ENCODE assay signal across 8 mouse cellular contexts in the genomic region with DNA sequence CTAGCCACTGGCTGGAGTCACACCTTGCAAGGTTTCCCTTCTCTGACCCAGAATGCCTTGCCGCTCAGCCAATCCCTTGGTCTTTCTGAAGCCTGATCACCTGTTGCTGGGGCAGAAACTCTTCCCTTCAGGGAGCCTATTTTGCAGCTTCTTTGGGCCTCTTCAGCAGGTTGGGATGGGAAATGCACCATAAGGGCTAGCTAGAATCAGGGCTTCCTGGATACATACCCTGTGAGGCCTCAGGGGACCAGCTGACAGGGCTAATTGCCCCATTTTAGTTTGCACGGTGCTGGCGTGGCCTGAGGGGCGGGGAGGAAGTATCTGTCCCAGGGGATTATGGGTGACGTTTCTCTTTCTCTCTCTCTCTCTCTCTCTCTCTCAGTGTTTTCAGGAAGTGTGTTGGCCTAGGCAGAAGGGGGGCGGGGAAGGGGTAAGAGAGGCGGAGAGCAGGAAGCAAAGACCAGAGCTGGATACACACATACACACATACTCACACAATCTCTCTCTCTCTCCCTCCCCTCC. TPM values are rescaled to one million over a fixed set of nuclear protein-coding genes. Genes with fewer than 3 reads are reported as not detected.
DNase-seq lines count a peak whose midpoint lies in the region; ATAC-seq and TF ChIP-seq lines count a peak whose summit lies in the region.

No protein-coding gene starts in this region.

- DNase-seq in Muller cell, postnatal 12 days (ENCODE audit: inconsistent ontology term): peak; percentile 87
- peak; percentile 58 for DNase-seq in embryo, embryonic 11 days
- peak; percentile 82 to 89 for DNase-seq in heart, adult 2 months
- DNase-seq in kidney, adult 11 months: peak; percentile 83
- peak; percentile 73 for DNase-seq in lung, embryonic 14.5 days
- peak; percentile 62 for DNase-seq in ovary, postnatal 10 days (ENCODE audit: low spot score)
- peak; percentile 62 for DNase-seq in urinary bladder, adult 2 months (ENCODE audit: low spot score)
- DNase-seq in right cerebral cortex, postnatal 4 days: no peak

- peaks cover 7% of the 10 kb centered on the region for H3K4me1 ChIP-seq in heart, adult 2 months (ENCODE audit: control insufficient read depth, insufficient read depth, low read length)
- H3K4me1 ChIP-seq in lung, embryonic 14.5 days (ENCODE audit: insufficient read depth): peaks cover 14% of the 10 kb centered on the region

- peak; percentile 76 for ATAC-seq in lung, embryonic 14.5 days (ENCODE audit: insufficient read depth)

- WGBS in heart, adult 2 months: 12% methylated on average over 7 of the region's 7 CpGs
- WGBS in lung, embryonic 14.5 days: 20% methylated on average over 7 of the region's 7 CpGs

- no peaks in the 10 kb centered on the region for H3K27me3 ChIP-seq in heart, adult 2 months (ENCODE audit: control insufficient read depth, insufficient read depth, low read length)
- no peaks in the 10 kb centered on the region for H3K27me3 ChIP-seq in lung, embryonic 14.5 days (ENCODE audit: insufficient read depth, low read length)

- TF ChIP-seq CTCF in heart, adult 2 months (IDR thresholded peaks at IDR 0.05): no peak
- TF ChIP-seq CTCF in lung, embryonic 14.5 days (IDR thresholded peaks at IDR 0.05; ENCODE audit: low read depth): no peak

- H3K9ac ChIP-seq in heart, adult 2 months (ENCODE audit: low read depth, low read length): peak overlapping the region; percentile 33; the same call in 1 of the 2 replicates
- H3K9ac ChIP-seq in lung, embryonic 14.5 days: peak overlapping the region; percentile 42

- H3K4me3 ChIP-seq in heart, adult 2 months: peak overlapping the region; percentile 48
- H3K4me3 ChIP-seq in lung, embryonic 14.5 days (ENCODE audit: low read depth, low read length): peak overlapping the region; percentile 14; the same call in 1 of the 2 replicates

- H3K79me2 ChIP-seq in heart, adult 2 months (replicated peaks; ENCODE audit: control insufficient read depth, insufficient read depth, low read length): no peaks in the 10 kb centered on the region

- H3K4me2 ChIP-seq in lung, embryonic 14.5 days: peak overlapping the region; percentile 56

- intact Hi-C loops in heart, adult 2 months (cut with DNase I): no loop called here

- H3K27ac ChIP-seq in heart, adult 2 months: peak overlapping the region; percentile 77
- H3K27ac ChIP-seq in lung, embryonic 14.5 days (ENCODE audit: low read depth): peak overlapping the region; percentile 82

- H3K36me3 ChIP-seq in heart, adult 2 months (ENCODE audit: control insufficient read depth, insufficient read depth, low read length): no peaks in the 10 kb centered on the region
- no peaks in the 10 kb centered on the region for H3K36me3 ChIP-seq in lung, embryonic 14.5 days (ENCODE audit: insufficient read depth)

- TF ChIP-seq POLR2A in heart, adult 2 months (IDR thresholded peaks at IDR 0.05; ENCODE audit: insufficient read depth, low read depth, low read length): peak; percentile 56

- TF ChIP-seq EP300 in heart, adult 2 months (IDR thresholded peaks at IDR 0.05; ENCODE audit: insufficient read depth, low read depth, low read length): peak; percentile 88

- H3K9me3 ChIP-seq in lung, embryonic 14.5 days (ENCODE audit: low read depth, low read length): no peaks in the 10 kb centered on the region

RNA-seq across cellular contexts. Expression of a gene that starts 29.9 kb away (rescaled TPM):
- total RNA-seq in heart, adult 2 months (2021): 10 to 100 TPM; 30.1 to 32.6 TPM
- polyA plus RNA-seq in heart, adult 2 months (2012; rRNA removed): 55.9 and 68.5 TPM in 2 replicates
- polyA plus RNA-seq in lung, embryonic 14.5 days (2014; fragmentation: Nextera tagmentation; extraction: Ambion mirVana): 108 and 122 TPM in 2 replicates
- polyA plus RNA-seq in urinary bladder, adult 2 months (2012; rRNA removed): 110 and 127 TPM in 2 replicates

RNA-seq across cellular contexts. Expression of a gene that starts 32.9 kb away (rescaled TPM):
- not detected for total RNA-seq in heart, adult 2 months (2021)
- not detected in 2 replicates for polyA plus RNA-seq in heart, adult 2 months (2012; rRNA removed)
- polyA plus RNA-seq in lung, embryonic 14.5 days (2014; fragmentation: Nextera tagmentation; extraction: Ambion mirVana): 12.2 TPM in 1 of 2 replicates, not detected in the other
- 1.5 TPM in 1 of 2 replicates, not detected in the other for polyA plus RNA-seq in urinary bladder, adult 2 months (2012; rRNA removed)

RNA-seq across cellular contexts. Expression of a gene that starts 43.7 kb away (rescaled TPM):
- 10 to 100 TPM; 56.0 to 57.1 TPM for total RNA-seq in heart, adult 2 months (2021)
- 41.6 and 57.0 TPM in 2 replicates for polyA plus RNA-seq in heart, adult 2 months (2012; rRNA removed)
- 14.3 and 29.3 TPM in 2 replicates for polyA plus RNA-seq in lung, embryonic 14.5 days (2014; fragmentation: Nextera tagmentation; extraction: Ambion mirVana)
- 30.4 and 53.1 TPM in 2 replicates for polyA plus RNA-seq in urinary bladder, adult 2 months (2012; rRNA removed)
